Mouse (Mus musculus): ENCODE results near the gene Mrpl48. TPM values are rescaled to one million over a fixed set of nuclear protein-coding genes. Genes with fewer than 3 reads are reported as not detected.

Gene Mrpl48
- polyA plus RNA-seq (2015; fragmentation: Nextera tagmentation; extraction: Ambion mirVana), result 77.3 and 85.9 TPM in 2 replicates

DNA sequence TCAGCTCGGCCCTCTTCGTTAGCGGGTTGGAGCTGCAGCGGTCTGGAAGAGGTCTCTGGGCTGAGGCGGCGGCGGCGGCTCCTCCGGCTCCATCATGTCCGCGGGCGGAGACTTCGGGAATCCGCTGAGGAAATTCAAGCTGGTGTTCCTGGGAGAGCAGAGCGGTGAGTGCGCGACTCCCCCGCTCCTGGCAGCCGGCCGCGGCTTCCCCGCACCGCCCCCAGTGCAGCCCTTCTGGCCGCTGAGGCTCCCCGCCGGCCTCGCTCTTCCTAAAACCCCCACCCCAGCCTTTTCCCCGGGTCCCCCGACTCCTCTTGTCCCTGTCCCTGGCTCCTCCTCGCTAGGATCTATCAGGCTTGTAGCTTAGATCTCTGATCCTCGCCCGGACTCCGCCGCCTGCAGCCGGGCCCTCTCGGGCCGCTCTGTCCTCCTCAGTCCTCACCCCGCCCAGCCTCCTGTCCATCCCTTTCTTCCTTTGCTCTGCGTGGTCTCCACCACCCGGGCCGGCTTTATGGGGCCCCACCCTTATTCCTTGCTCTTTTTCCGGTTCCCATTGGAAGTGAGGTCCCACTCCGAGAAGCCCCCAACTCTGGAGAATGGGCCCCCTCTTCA, at the start of gene Mrpl48:
Gene Mrpl48, minus strand, starts transcription at position 172 of the 612 bp plus-strand sequence.
- no peaks in the 10 kb centered on the region for H3K9me3 ChIP-seq
- H3K27me3 ChIP-seq (replicated peaks), result no peaks in the 10 kb centered on the region
- H3K27ac ChIP-seq, result peak within 1 kb of the TSS; percentile 99
- peak within 1 kb of the TSS; percentile 93 for H3K4me3 ChIP-seq (replicated peaks)
- H3K4me1 ChIP-seq, result peaks cover 7% of the 10 kb centered on the region; the same call in 1 of the 2 replicates
- H3K36me3 ChIP-seq, result no peaks in the 10 kb centered on the region
- peak within 1 kb of the TSS; percentile 100 for H3K9ac ChIP-seq
- ATAC-seq (ENCODE audit: insufficient read depth, low FRiP score, low read depth), result peak; percentile 24
- H3K4me2 ChIP-seq, result peak within 1 kb of the TSS; percentile 65
- WGBS, result 1% methylated on average over 43 of the region's 43 CpGs

DNA sequence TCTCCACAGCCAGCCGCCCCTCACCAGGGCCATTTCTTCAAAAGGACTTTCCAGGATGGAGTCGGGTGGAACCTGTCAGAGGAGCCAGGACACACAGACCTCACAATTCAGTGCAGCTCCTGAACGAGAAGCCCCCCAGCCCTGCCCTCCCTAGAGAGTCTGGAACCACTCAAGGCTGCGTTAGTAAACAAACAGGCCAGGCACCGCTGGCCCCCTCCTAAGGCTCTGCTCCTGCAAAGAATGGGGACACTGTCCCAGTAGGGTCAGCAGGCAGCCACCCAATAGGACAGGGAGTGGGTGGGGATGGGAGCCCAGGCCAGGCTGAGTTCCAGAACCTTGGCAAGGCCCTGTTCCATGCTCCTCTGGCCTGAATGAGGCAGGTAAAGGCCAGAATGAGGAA, 48.6 kb upstream of the Mrpl48 start:
- no peak overlapping the region for H3K27ac ChIP-seq
- no peaks in the 10 kb centered on the region for H3K9me3 ChIP-seq
- H3K36me3 ChIP-seq, result no peaks in the 10 kb centered on the region
- no peaks in the 10 kb centered on the region for H3K27me3 ChIP-seq (replicated peaks)
- WGBS, result 31% methylated on average over 5 of the region's 5 CpGs
- no peak overlapping the region for H3K4me3 ChIP-seq (replicated peaks)
- peak; percentile 41; the same call in 1 of the 2 replicates for ATAC-seq (ENCODE audit: insufficient read depth, low FRiP score, low read depth)
- no peak overlapping the region for H3K9ac ChIP-seq
- no peaks in the 10 kb centered on the region for H3K4me1 ChIP-seq
- H3K4me2 ChIP-seq, result no peak overlapping the region

DNA sequence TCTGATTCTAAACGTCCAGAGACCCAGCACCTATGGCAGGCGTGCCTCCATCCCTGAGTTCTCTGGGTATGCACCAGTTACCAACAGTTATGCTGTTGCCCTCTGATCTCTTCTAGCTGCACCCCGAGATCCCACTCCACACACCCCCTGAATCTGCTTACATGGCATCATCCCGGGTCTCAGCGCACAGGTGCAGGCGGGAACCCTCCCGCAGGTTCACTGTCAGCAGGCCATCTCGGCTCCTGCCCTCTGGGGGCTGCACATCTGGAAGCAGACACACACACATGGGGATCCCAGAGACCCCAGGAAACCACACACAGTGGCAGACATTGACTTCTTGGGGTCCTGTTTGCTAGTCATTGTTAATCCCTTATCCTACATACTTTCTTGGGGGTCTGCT, 46.3 kb upstream of the Mrpl48 start:
- H3K4me2 ChIP-seq, result no peak overlapping the region
- H3K9ac ChIP-seq, result no peak overlapping the region
- H3K27me3 ChIP-seq (replicated peaks), result no peaks in the 10 kb centered on the region
- no peaks in the 10 kb centered on the region for H3K4me1 ChIP-seq
- ATAC-seq (ENCODE audit: insufficient read depth, low FRiP score, low read depth), result no peak
- WGBS, result 84% methylated on average over 8 of the region's 8 CpGs
- H3K9me3 ChIP-seq, result no peaks in the 10 kb centered on the region
- no peaks in the 10 kb centered on the region for H3K36me3 ChIP-seq
- no peak overlapping the region for H3K4me3 ChIP-seq (replicated peaks)
- peak overlapping the region; percentile 33; the same call in 1 of the 2 replicates for H3K27ac ChIP-seq

DNA sequence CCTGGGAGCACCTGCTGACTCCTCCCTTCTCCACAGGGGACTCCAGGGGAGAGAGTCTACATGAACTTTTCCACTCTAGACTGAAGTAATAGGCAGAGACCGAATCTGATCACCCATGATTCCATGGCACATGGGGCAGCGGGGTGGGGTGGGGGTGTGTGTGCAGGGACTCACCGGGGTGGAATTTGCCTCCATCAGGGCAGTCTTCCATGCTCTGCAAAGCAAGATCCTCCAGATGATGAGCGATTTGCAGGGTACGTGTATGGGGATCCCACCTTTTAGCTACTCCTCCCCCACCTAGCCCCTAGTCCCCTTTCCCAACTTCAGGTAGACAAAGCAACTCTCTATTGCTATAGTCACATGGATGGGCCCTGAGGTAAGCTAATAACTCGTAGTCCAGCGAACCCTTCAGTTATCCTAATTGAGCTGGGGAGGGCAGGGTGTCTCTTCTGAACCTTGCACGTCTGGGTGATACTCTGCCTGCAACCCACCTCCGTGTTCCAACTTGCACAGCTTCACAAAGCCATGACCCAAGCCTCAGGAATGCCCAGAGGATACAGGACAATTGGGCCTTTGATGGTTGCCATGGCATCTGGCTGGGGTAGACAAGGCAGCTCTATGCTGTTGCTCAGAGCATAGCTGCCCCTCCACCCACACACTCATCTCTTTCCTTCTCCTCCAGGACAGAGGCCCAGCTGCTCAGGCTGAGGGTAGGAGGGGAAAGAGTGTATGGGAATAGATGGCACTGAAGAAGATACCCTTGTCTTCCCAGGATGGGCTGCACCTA, 45.6 kb upstream of the Mrpl48 start:
- H3K4me1 ChIP-seq, result no peaks in the 10 kb centered on the region
- no peaks in the 10 kb centered on the region for H3K27me3 ChIP-seq (replicated peaks)
- no peaks in the 10 kb centered on the region for H3K36me3 ChIP-seq
- 79% methylated on average over 9 of the region's 9 CpGs for WGBS
- no peak overlapping the region for H3K4me2 ChIP-seq
- H3K9me3 ChIP-seq, result no peaks in the 10 kb centered on the region
- H3K27ac ChIP-seq, result no peak overlapping the region
- ATAC-seq (ENCODE audit: insufficient read depth, low FRiP score, low read depth), result peak; percentile 18; the same call in 1 of the 2 replicates
- no peak overlapping the region for H3K9ac ChIP-seq
- no peak overlapping the region for H3K4me3 ChIP-seq (replicated peaks)

DNA sequence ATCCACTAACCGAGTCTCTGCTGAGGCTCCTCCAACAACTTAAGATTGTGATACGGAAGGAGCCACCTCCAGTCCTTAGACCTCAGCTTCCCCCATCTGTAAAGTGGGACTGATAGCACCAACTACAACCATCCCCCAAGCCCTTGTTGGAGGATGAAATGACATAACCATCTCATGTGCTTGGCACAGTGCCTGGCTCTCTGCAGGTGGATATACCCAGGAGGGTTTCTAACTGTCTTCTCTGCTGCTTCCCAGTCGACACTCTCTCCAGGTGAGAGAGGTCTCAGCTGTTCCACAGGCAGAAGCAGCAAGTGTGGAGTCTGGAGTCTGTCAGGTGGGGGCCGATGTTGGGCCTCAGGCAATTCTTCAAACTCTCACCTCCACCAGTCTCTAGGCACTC, 42.9 kb upstream of the Mrpl48 start:
- 51% methylated on average over 4 of the region's 4 CpGs for WGBS
- Histone ChIP-seq H3K27ac (no peak overlapping the region), H3K27me3 (replicated peaks) (no peaks in the 10 kb centered on the region), H3K4me2 (no peak overlapping the region), H3K9ac (no peak overlapping the region), H3K4me3 (replicated peaks) (no peak overlapping the region), H3K36me3 (no peaks in the 10 kb centered on the region), H3K9me3 (no peaks in the 10 kb centered on the region), H3K4me1 (no peaks in the 10 kb centered on the region)
- ATAC-seq (ENCODE audit: insufficient read depth, low FRiP score, low read depth), result no peak

DNA sequence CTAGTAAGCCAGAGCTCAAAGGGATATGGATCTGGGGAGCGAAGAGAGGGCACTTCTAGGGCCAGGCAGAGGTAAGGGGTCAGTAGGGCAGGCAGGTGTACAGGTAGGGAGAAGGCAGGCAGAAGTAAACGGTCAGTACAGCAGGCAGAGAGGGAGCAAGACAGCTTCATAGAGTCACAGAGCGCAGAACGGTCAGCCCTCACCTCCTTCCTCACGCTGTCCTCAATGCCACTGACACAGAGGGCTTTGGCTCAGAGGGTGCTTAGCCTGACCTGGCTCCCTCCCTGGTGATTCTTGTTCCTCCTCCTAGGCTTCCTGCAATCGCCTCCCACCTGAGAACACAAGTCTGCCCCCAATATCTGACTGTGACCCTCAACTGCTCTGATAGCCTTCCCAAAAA, 42.3 kb upstream of the Mrpl48 start:
- no peaks in the 10 kb centered on the region for H3K36me3 ChIP-seq
- H3K4me1 ChIP-seq, result no peaks in the 10 kb centered on the region
- WGBS, result 78% methylated on average over 6 of the region's 6 CpGs
- ATAC-seq (ENCODE audit: insufficient read depth, low FRiP score, low read depth), result no peak
- no peak overlapping the region for H3K4me2 ChIP-seq
- no peaks in the 10 kb centered on the region for H3K27me3 ChIP-seq (replicated peaks)
- no peaks in the 10 kb centered on the region for H3K9me3 ChIP-seq
- H3K9ac ChIP-seq, result no peak overlapping the region
- H3K27ac ChIP-seq, result no peak overlapping the region
- H3K4me3 ChIP-seq (replicated peaks), result no peak overlapping the region

DNA sequence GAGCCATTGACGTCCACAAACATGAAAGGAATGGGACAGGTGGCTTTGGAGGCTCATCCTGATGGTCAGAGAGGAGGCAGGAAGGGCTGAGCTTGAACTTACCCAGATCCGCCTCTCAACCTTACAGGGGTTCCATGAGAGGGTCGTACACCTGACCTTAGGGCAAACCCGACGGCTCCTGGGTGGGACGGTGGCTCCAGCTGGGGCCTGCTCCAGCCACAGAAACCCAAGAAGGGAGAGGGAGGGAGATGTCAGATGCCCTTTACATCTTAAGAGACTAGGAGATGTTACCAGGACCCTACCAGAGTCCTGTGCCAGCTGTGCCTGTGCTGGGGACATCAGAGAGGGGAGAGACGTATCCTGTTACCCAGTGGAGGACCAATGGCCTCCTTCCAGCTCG, 41.7 kb upstream of the Mrpl48 start:
- Histone ChIP-seq H3K36me3 (no peaks in the 10 kb centered on the region), H3K27ac (no peak overlapping the region), H3K27me3 (replicated peaks) (no peaks in the 10 kb centered on the region), H3K9me3 (no peaks in the 10 kb centered on the region), H3K4me2 (no peak overlapping the region), H3K4me1 (no peaks in the 10 kb centered on the region), H3K9ac (no peak overlapping the region), H3K4me3 (replicated peaks) (no peak overlapping the region)
- 71% methylated on average over 8 of the region's 8 CpGs for WGBS
- no peak for ATAC-seq (ENCODE audit: insufficient read depth, low FRiP score, low read depth)

DNA sequence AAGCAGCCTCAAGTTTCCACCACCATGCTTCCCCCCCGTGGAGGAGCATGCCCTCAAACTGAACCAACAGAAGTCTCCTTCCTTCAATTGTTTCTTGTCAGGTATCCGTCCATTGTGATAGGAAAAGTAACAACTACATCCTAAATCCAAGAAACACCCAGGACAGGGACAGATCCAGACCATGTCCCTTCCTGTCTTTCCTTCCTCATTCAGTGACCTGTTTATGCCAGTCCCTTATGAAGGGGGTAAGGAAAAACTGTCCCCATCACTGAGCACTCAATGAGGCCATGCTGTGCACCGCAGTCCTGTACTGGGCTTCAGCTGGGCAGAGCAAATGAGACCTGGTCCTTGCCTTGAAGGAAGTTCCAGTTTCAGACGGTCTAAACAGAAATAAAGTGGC, 41.0 kb upstream of the Mrpl48 start:
- no peak overlapping the region for H3K4me2 ChIP-seq
- ATAC-seq (ENCODE audit: insufficient read depth, low FRiP score, low read depth), result no peak
- no peaks in the 10 kb centered on the region for H3K9me3 ChIP-seq
- H3K9ac ChIP-seq, result no peak overlapping the region
- H3K27me3 ChIP-seq (replicated peaks), result no peaks in the 10 kb centered on the region
- H3K4me3 ChIP-seq (replicated peaks), result no peak overlapping the region
- no peaks in the 10 kb centered on the region for H3K4me1 ChIP-seq
- H3K27ac ChIP-seq, result no peak overlapping the region
- WGBS, result 80% methylated on average over 4 of the region's 4 CpGs
- H3K36me3 ChIP-seq, result no peaks in the 10 kb centered on the region

DNA sequence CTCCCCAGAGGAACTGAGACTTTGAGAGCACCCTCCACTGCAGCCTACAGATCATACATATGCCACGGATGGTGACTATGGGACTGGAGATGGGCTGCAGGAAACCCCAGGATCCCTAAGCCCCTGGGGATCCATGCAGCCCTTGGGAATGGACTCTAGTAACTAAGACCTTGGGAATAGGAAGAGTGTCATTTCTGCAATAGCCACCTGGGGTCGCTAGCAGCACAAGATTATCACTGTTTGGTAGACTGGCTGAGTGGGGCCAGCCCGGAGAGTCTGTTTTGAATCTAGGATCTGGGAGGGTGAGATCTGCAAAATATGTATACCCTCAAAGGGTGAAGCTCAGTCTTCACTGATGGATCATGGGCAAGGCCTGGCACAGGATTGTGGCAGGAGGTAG, 37.0 kb upstream of the Mrpl48 start:
- Histone ChIP-seq H3K4me3 (replicated peaks) (no peak overlapping the region), H3K4me2 (no peak overlapping the region), H3K9ac (no peak overlapping the region), H3K27ac (no peak overlapping the region), H3K36me3 (no peaks in the 10 kb centered on the region), H3K4me1 (no peaks in the 10 kb centered on the region), H3K9me3 (no peaks in the 10 kb centered on the region), H3K27me3 (replicated peaks) (no peaks in the 10 kb centered on the region)
- 29% methylated on average over 3 of the region's 3 CpGs for WGBS
- no peak; the same call in 1 of the 2 replicates for ATAC-seq (ENCODE audit: insufficient read depth, low FRiP score, low read depth)

DNA sequence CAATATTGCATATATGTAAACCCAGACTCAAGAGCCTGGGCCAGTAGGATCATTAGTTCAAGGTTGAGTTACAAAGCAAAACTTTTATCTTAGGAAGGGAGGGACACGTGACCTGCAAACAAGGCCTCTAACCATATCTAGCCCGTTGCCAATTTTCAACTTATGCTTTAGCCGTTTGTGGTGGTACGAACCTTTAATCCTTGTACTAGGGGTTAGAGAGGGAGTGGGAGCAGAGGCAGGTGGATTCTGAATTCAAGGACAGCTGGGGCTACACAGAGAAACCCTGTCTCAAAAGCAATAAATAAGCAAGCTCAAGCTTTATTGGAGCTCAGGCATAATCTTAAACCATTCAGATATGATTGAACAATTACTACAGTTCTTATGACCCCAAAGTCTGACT, 34.3 kb upstream of the Mrpl48 start:
- Histone ChIP-seq H3K36me3 (peaks cover 4% of the 10 kb centered on the region; the same call in 1 of the 2 replicates), H3K27ac (no peak overlapping the region), H3K9ac (no peak overlapping the region), H3K4me3 (replicated peaks) (no peak overlapping the region), H3K27me3 (replicated peaks) (no peaks in the 10 kb centered on the region), H3K9me3 (no peaks in the 10 kb centered on the region), H3K4me1 (no peaks in the 10 kb centered on the region), H3K4me2 (no peak overlapping the region)
- ATAC-seq (ENCODE audit: insufficient read depth, low FRiP score, low read depth), result no peak
- WGBS, result 77% methylated on average over 4 of the region's 4 CpGs

DNA sequence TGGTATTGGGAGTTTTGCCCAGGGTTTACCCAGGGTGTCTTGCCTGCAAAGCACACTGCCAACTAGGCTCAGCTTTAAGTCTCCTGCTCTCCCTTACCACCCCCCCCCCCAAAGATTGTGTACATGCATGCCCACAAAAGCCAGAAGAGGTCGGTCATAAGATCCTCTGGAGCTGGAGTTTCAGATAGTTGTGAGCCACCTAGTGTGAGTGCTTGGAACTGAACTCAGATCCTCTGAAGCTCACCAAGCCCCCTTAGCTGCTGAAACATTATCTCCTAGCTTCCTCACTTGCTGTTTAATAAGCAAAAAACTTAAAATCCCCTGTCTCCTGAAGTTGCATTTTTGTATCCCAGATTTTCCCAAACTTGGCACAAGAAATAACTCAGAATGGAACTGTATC, 29.6 kb upstream of the Mrpl48 start:
- Histone ChIP-seq H3K4me3 (replicated peaks) (no peak overlapping the region), H3K4me1 (no peaks in the 10 kb centered on the region), H3K9ac (no peak overlapping the region), H3K36me3 (peaks cover 9% of the 10 kb centered on the region; the same call in 1 of the 2 replicates), H3K27ac (no peak overlapping the region), H3K9me3 (no peaks in the 10 kb centered on the region), H3K27me3 (replicated peaks) (no peaks in the 10 kb centered on the region), H3K4me2 (no peak overlapping the region)
- 0% methylated on average over 1 of the region's 1 CpGs for WGBS
- no peak for ATAC-seq (ENCODE audit: insufficient read depth, low FRiP score, low read depth)

DNA sequence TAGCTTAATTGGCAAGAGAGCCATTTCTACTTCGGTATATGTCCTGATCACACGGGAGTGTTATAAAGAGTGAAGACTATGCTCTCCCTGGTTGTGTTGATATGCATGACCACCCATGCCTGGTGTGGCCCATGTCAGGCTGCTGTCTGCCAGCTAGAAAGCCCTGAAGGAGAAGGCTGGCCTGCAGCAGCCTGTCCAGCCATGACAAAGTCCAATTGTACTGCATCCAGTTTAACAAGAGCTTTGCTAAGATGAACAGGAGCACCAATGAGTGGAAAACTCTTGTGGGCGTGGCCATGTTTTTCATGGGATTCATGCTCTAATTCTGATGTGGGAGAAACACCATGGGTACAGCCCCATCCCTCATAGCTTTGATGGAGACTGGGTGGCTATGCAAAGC, 16.4 kb upstream of the Mrpl48 start:
- Histone ChIP-seq H3K4me1 (no peaks in the 10 kb centered on the region; the same call in 1 of the 2 replicates), H3K36me3 (0 out of 2 replicates have a peak, but pooled peaks cover under 1% of the 10 kb centered on the region), H3K9ac (no peak overlapping the region), H3K27me3 (replicated peaks) (no peaks in the 10 kb centered on the region), H3K4me3 (replicated peaks) (no peak overlapping the region), H3K27ac (no peak overlapping the region), H3K9me3 (no peaks in the 10 kb centered on the region), H3K4me2 (no peak overlapping the region)
- no peak for ATAC-seq (ENCODE audit: insufficient read depth, low FRiP score, low read depth)
- 73% methylated on average over 3 of the region's 3 CpGs for WGBS
